Mouse (Mus musculus) limb, embryonic 14.5 days (tissue): ENCODE data around the gene Dock1. TPM values are rescaled to one million over a fixed set of nuclear protein-coding genes. Genes with fewer than 3 reads are reported as not detected.

Source experiments
- ATAC-seq: fragments of 200-750 bp; cut with Nextera tagmentation; 2 replicates; pipeline ENCODE4 v1.8.0; 2017; ENCODE audit warnings: low read depth, moderate number of reproducible peaks, moderate TSS enrichment; ENCODE audit not compliant: low FRiP score
- DNase-seq: peaks from one replicate; pipeline ENCODE4 v3.0.0-alpha.2; 2015; ENCODE audit warnings: low spot score
- H3K27ac ChIP-seq: fragments of 300-500 bp; sonication (generic); replicated peaks from 2 replicates; pipeline ENCODE4 v1.5.1; 2014; ENCODE audit warnings: low read depth, mild to moderate bottlenecking, low read length, moderate library complexity, mixed read lengths
- H3K27me3 ChIP-seq: fragments of 300-500 bp; sonication (generic); 2 replicates; pipeline ENCODE4 v1.6.1; 2014; ENCODE audit warnings: low read length, mixed read lengths; ENCODE audit not compliant: control insufficient read depth, insufficient read depth
- H3K36me3 ChIP-seq: fragments of 300-500 bp; sonication (generic); 2 replicates; pipeline ENCODE4 v1.6.1; 2014; ENCODE audit warnings: mild to moderate bottlenecking, low read length, moderate library complexity, mixed read lengths; ENCODE audit not compliant: control insufficient read depth, insufficient read depth
- H3K4me1 ChIP-seq: fragments of 300-500 bp; sonication (generic); 2 replicates; pipeline ENCODE4 v1.6.1; 2014; ENCODE audit warnings: antibody characterized with exemption, low read length, mixed read lengths; ENCODE audit not compliant: control insufficient read depth, insufficient read depth
- H3K4me2 ChIP-seq: fragments of 300-500 bp; sonication (generic); replicated peaks from 2 replicates; pipeline ENCODE4 v1.6.1; 2014; ENCODE audit warnings: low read depth, mild to moderate bottlenecking, low read length, moderate library complexity; ENCODE audit not compliant: severe bottlenecking
- H3K4me3 ChIP-seq: fragments of 300-500 bp; sonication (generic); replicated peaks from 2 replicates; pipeline ENCODE4 v1.5.1; 2014; ENCODE audit warnings: low read length
- H3K9ac ChIP-seq: fragments of 300-500 bp; sonication (generic); 2 replicates; pipeline ENCODE4 v1.6.1; 2014; ENCODE audit warnings: mild to moderate bottlenecking, low read depth, low read length, moderate library complexity; ENCODE audit not compliant: severe bottlenecking
- H3K9me3 ChIP-seq: fragments of 300-500 bp; sonication (generic); 2 replicates; pipeline ENCODE4 v1.6.1; 2016; ENCODE audit warnings: low read length; ENCODE audit not compliant: control insufficient read depth
- POLR2A ChIP-seq: fragments of 200-500 bp; IDR thresholded peaks from 2 replicates; pipeline ENCODE4 v1.8.0; 2012; ENCODE audit warnings: inconsistent platforms, mild to moderate bottlenecking, moderate library complexity, borderline replicate concordance; ENCODE audit not compliant: insufficient read depth, insufficient read length; ENCODE audit errors: extremely low read depth
- WGBS: fragments of 180-500 bp; shearing (Covaris S2); extraction: QIAGEN DNeasy Blood & Tissue Kit; methylation state at CpG from one replicate; pipeline ENCODE4 v1.1.7; 2014; 5-methylcytosine and 5-hydroxymethylcytosine counted together
- polyA plus RNA-seq, 2 experiments: library from polyadenylated mRNA; depleted of rRNA in 1 of 2; stranded (reverse) in 1 of 2; unstranded in 1 of 2; fragments of >200 nt; fragmentation: Nextera tagmentation in 1 of 2; extraction: Ambion mirVana in 1 of 2; gene quantifications; 2 replicates each; pipeline versions ENCODE4 v1.2.1 to v1.2.3; 2012 to 2014

The Dock1 gene
- polyA plus RNA-seq, 2 experiments, result 35.7 to 40.0 TPM

DNA sequence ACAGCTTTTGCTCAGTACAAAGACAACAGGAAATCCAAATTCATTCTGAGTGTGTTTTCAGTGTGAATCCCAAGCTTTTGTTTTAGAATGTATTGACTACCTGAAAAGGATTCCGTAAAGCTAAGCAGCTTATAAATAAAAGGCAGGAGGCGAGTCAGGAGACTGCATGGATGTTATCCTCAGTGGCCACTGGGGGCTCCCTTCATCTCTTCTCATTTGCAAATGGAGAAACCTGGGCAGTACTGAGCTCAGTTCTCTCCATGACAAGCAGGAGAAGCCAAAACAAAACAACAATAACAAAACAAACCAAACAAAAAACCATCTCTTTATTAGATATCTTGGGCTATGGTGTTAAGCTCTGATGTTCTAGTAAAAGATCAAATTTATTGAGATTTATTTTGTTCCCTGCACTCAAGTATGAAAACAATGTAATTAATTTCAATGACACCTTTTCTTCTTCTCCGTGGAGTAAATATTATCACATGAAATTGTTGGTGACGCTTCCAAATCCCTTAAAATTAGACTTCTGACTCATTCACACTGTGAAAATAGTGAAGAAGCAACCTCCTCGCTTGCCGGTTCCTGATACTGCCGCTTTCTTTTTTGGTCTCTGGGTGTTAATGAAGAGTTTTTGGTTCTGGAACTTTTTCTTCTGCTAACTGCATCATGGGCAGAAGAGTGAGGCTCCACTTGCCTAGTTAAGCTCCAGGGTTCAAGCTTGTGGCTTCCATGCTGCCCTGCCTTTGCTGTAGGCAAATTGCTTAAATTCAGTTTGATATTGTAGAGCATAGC is 275.7 kb downstream of the Dock1 start:
- Histone ChIP-seq H3K9ac (no peak overlapping the region), H3K4me3 (no peak overlapping the region), H3K4me2 (no peak overlapping the region), H3K27ac (no peak overlapping the region), H3K36me3 (no peaks in the 10 kb centered on the region), H3K27me3 (no peaks in the 10 kb centered on the region), H3K4me1 (no peaks in the 10 kb centered on the region), H3K9me3 (no peaks in the 10 kb centered on the region)
- 90% methylated on average over 7 of the region's 7 CpGs for WGBS
- DNase-seq (no peak), ATAC-seq (no peak)
- TF ChIP-seq POLR2A, result no peak

DNA sequence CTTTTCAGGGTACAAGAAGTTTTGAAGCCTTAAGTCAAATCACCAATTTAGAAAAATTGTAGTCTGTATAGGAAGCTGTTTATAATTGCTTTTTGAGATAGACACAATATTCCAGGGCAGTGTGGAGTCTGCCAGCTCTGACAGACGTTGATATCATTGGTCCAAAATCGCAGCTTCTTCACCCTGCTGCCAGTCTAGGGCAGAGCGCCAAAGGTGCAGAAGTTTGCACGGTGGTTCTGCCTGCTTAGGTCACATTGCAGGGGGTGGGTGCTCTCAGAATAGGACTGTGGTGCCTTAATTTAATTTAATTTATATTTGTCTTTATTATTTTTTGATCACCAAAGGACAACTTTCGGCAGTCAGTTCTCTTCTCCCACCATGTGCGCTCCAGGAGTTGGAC is 288.6 kb downstream of the Dock1 start:
- DNase-seq (no peak), ATAC-seq (no peak)
- H3K4me1 ChIP-seq, result no peaks in the 10 kb centered on the region
- no peaks in the 10 kb centered on the region for H3K9me3 ChIP-seq
- 92% methylated on average over 6 of the region's 6 CpGs for WGBS
- H3K9ac ChIP-seq, result no peak overlapping the region
- H3K27me3 ChIP-seq, result no peaks in the 10 kb centered on the region
- no peaks in the 10 kb centered on the region for H3K36me3 ChIP-seq
- H3K4me3 ChIP-seq, result no peak overlapping the region
- H3K27ac ChIP-seq, result no peak overlapping the region
- TF ChIP-seq POLR2A, result no peak
- H3K4me2 ChIP-seq, result no peak overlapping the region

DNA sequence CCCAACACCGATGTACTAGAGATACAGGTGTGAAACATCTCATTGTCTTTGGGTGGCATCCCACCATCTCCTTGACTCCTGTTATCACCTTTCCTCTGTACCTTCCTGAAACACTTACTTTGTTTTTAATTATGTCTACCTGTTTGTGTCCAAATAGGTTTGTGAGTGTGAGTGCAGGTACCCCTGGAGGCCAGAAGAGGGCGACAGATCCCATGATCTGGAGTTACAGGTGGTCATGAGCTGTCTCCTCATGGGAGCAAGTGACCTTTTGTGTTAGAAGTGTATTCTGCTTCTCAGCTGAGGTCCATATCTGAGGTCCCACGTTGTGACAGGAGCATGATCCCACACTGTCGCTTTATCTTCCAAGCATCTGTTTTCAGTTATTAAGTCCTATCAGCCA is 290.4 kb downstream of the Dock1 start:
- Histone ChIP-seq H3K4me1 (no peaks in the 10 kb centered on the region), H3K4me3 (no peak overlapping the region), H3K9me3 (no peaks in the 10 kb centered on the region), H3K36me3 (no peaks in the 10 kb centered on the region), H3K27ac (no peak overlapping the region), H3K9ac (no peak overlapping the region), H3K27me3 (no peaks in the 10 kb centered on the region), H3K4me2 (no peak overlapping the region)
- 59% methylated on average over 4 of the region's 4 CpGs for WGBS
- TF ChIP-seq POLR2A, result no peak
- ATAC-seq (no peak), DNase-seq (no peak)

DNA sequence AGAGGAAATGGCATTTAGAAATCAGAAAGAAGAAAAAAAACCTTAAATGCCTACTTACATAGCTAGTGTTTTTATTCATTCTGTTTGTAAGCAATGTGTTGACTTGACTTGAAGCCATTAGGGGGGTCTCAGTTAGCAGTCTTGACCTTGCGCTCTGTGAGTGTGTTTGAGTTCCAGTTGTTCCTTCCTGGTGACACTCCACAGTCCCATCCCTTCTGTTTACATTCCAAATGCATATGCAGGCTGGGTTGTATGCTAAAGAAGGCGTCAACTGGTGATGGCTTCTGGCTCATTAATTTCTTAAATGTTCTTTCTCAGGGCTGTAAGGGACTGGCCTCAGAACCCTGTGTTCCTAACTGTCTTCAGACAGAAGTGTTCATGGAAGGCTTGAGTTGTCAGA is 291.2 kb downstream of the Dock1 start:
- H3K36me3 ChIP-seq, result no peaks in the 10 kb centered on the region
- H3K9ac ChIP-seq, result no peak overlapping the region
- WGBS, result 79% methylated on average over 2 of the region's 2 CpGs
- no peak overlapping the region for H3K4me3 ChIP-seq
- no peak overlapping the region for H3K27ac ChIP-seq
- ATAC-seq (no peak), DNase-seq (no peak)
- H3K4me1 ChIP-seq, result no peaks in the 10 kb centered on the region
- TF ChIP-seq POLR2A, result no peak
- no peak overlapping the region for H3K4me2 ChIP-seq
- H3K27me3 ChIP-seq, result no peaks in the 10 kb centered on the region
- no peaks in the 10 kb centered on the region for H3K9me3 ChIP-seq

DNA sequence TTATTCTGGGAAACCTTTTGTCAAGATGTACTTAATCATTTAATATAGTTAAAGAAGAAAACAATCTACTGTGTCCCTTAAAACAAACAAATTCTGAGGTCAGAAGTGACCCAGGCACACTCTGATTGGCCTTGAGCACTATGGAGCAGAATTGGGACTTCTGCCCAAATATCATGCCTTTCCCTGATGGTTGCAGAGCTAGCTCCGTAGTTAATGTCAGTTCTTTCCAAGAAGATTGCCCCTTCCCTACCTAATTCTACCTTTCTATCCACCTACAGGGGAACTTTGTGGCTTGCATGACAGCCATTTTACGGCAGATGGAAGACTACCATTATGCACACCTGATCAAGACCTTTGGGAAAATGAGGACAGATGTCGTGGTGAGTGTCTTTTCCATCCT is 319.8 kb downstream of the Dock1 start:
- TF ChIP-seq POLR2A, result no peak
- Histone ChIP-seq H3K4me2 (no peak overlapping the region), H3K27me3 (no peaks in the 10 kb centered on the region), H3K9ac (no peak overlapping the region), H3K4me1 (no peaks in the 10 kb centered on the region), H3K9me3 (no peaks in the 10 kb centered on the region), H3K36me3 (0 out of 2 replicates have a peak, but pooled peaks cover 2% of the 10 kb centered on the region), H3K4me3 (no peak overlapping the region), H3K27ac (no peak overlapping the region)
- 86% methylated on average over 3 of the region's 3 CpGs for WGBS
- no peak for DNase-seq
- ATAC-seq, result no peak
